Comparison of ENCODE assay signal across 13 mouse cellular contexts in the genomic region with DNA sequence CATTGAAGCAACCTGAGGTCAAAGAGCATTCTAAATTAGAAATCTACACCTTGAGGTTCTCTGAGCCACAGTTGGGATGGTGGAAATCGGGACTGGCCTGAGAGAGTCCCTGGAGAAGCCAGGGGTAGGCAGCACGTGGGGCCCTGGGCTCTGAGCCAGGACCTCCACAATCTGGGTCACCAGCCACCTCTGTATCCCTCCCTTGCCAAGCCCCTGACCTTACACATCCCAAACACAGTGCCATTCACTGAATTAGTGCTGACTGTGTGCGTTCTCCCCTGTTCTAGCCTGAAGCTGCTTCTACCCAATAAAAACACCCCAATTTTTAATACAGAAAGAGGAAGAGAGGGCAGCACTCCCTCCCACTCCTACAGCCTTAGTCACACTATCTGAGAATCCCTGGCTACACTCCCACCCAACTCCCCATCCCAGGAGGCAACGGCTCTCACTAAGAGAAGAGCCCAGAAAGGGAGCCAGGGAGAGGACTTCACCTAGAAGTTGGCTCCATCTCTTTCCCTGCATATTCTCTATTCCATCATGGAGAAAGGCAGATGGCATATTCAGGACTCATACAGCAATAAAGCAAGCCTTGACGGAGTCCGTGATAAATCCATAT. TPM values are rescaled to one million over a fixed set of nuclear protein-coding genes. Genes with fewer than 3 reads are reported as not detected.
DNase-seq lines count a peak whose midpoint lies in the region; ATAC-seq and TF ChIP-seq lines count a peak whose summit lies in the region.
"Had no signal": no experiment of that assay in that cellular context is flagged by ENCODE, and none has a peak within 500 bp of the region (broad histone marks: within the 10 kb centered on the region; RNA-seq: fewer than 3 reads in every experiment).

No protein-coding gene starts in this region.

- 0 out of 2 replicates have a peak, but pooled peaks cover 4% of the 10 kb centered on the region for H3K36me3 ChIP-seq in heart, postnatal 0 days (replicated peaks; ENCODE audit: control insufficient read depth, insufficient read depth, low read length)
- peaks cover 2% of the 10 kb centered on the region; the same call in 1 of the 2 replicates for H3K36me3 ChIP-seq in limb, embryonic 10.5 days
- no peaks in the 10 kb centered on the region for H3K36me3 ChIP-seq in midbrain, embryonic 11.5 days (ENCODE audit: control insufficient read depth, insufficient read depth, low read length)
- H3K36me3 ChIP-seq: neural tube, embryonic 12.5 days had no signal

- H3K9ac ChIP-seq in heart, postnatal 0 days (replicated peaks; ENCODE audit: low read depth, low read length): no peak overlapping the region
- H3K9ac ChIP-seq in midbrain, embryonic 11.5 days (ENCODE audit: low read length): no peak overlapping the region
- H3K9ac ChIP-seq: embryonic facial prominence, embryonic 13.5 days; limb, embryonic 13.5 days; neural tube, embryonic 12.5 days had no signal

- H3K4me2 ChIP-seq in heart, postnatal 0 days (ENCODE audit: low read depth, low read length): no peak overlapping the region
- H3K4me2 ChIP-seq in midbrain, embryonic 11.5 days: no peak overlapping the region
- H3K4me2 ChIP-seq: embryonic facial prominence, embryonic 13.5 days; limb, embryonic 13.5 days; neural tube, embryonic 12.5 days had no signal

- TF ChIP-seq EP300 in heart, postnatal 0 days (IDR thresholded peaks at IDR 0.05; ENCODE audit: low read depth): no peak

- no peak overlapping the region for H3K27ac ChIP-seq in heart, postnatal 0 days (ENCODE audit: low read depth)
- no peak overlapping the region for H3K27ac ChIP-seq in limb, embryonic 10.5 days
- no peak overlapping the region for H3K27ac ChIP-seq in midbrain, embryonic 11.5 days (ENCODE audit: low read depth, low read length)
- H3K27ac ChIP-seq: embryonic facial prominence, embryonic 13.5 days; limb, embryonic 13.5 days; macrophage; neural tube, embryonic 12.5 days had no signal

- 31% methylated on average over 6 of the region's 6 CpGs for WGBS in heart, postnatal 0 days
- 88% methylated on average over 6 of the region's 6 CpGs for WGBS in limb, embryonic 10.5 days
- 87% methylated on average over 6 of the region's 6 CpGs for WGBS in midbrain, embryonic 11.5 days

- peak; percentile 91 for ATAC-seq in heart, postnatal 0 days (ENCODE audit: insufficient read depth, low read depth)
- no peak for ATAC-seq in midbrain, embryonic 11.5 days (ENCODE audit: low FRiP score)

- peaks cover 8% of the 10 kb centered on the region for H3K4me1 ChIP-seq in heart, postnatal 0 days (ENCODE audit: control insufficient read depth, insufficient read depth)
- H3K4me1 ChIP-seq in limb, embryonic 10.5 days: peaks cover 11% of the 10 kb centered on the region; the same call in 1 of the 2 replicates
- H3K4me1 ChIP-seq in midbrain, embryonic 11.5 days (ENCODE audit: control insufficient read depth, insufficient read depth, low read length): no peaks in the 10 kb centered on the region
- H3K4me1 ChIP-seq: embryonic facial prominence, embryonic 13.5 days; neural tube, embryonic 12.5 days had no signal

- H3K27me3 ChIP-seq in heart, postnatal 0 days (ENCODE audit: control insufficient read depth, insufficient read depth, low read length): no peaks in the 10 kb centered on the region
- no peaks in the 10 kb centered on the region for H3K27me3 ChIP-seq in limb, embryonic 10.5 days (ENCODE audit: low read depth, poor library complexity, severe bottlenecking)
- no peaks in the 10 kb centered on the region for H3K27me3 ChIP-seq in midbrain, embryonic 11.5 days (ENCODE audit: control insufficient read depth, insufficient read depth, low read length)
- H3K27me3 ChIP-seq: embryonic facial prominence, embryonic 13.5 days; limb, embryonic 13.5 days; neural tube, embryonic 12.5 days had no signal

- no peak for TF ChIP-seq CTCF in heart, postnatal 0 days (IDR thresholded peaks at IDR 0.05; ENCODE audit: low read depth)

- peak; percentile 8 for DNase-seq in cerebellum, adult 11-12 months
- no peak for DNase-seq in cerebellum, adult 11 months
- DNase-seq in layer of hippocampus, adult 11-12 months (ENCODE audit: low spot score): peak; percentile 18
- DNase-seq in layer of hippocampus, adult 9-10 months (ENCODE audit: low spot score): no peak
- peak; percentile 81 for DNase-seq in adrenal gland, postnatal 10 days
- DNase-seq in heart, postnatal 0 days (ENCODE audit: low spot score): peak; percentile 40
- no peak for DNase-seq in limb, embryonic 10.5 days (ENCODE audit: low spot score)
- no peak for DNase-seq in midbrain, embryonic 11.5 days (ENCODE audit: low spot score, missing footprints)
- DNase-seq: kidney, adult 18-20 months had no signal

- no peak overlapping the region for H3K4me3 ChIP-seq in heart, postnatal 0 days (ENCODE audit: low read depth, low read length)
- no peak overlapping the region for H3K4me3 ChIP-seq in limb, embryonic 10.5 days
- H3K4me3 ChIP-seq in midbrain, embryonic 11.5 days (ENCODE audit: low read depth, low read length): no peak overlapping the region
- H3K4me3 ChIP-seq: embryonic facial prominence, embryonic 13.5 days; limb, embryonic 13.5 days; neural tube, embryonic 12.5 days had no signal

- no peaks in the 10 kb centered on the region for H3K9me3 ChIP-seq in heart, postnatal 0 days (replicated peaks; ENCODE audit: control insufficient read depth, low read length)
- no peaks in the 10 kb centered on the region for H3K9me3 ChIP-seq in limb, embryonic 10.5 days (replicated peaks)
- no peaks in the 10 kb centered on the region for H3K9me3 ChIP-seq in midbrain, embryonic 11.5 days (ENCODE audit: control insufficient read depth, low read length)
- H3K9me3 ChIP-seq: limb, embryonic 13.5 days; neural tube, embryonic 12.5 days had no signal

RNA-seq across cellular contexts. Expression of gene Col6a3, which starts 46.4 kb away (rescaled TPM):
- total RNA-seq in adrenal gland, postnatal 10 days (2021): 100 to 1,000 TPM; 124 to 127 TPM
- 81.7 and 110 TPM in 2 replicates for total RNA-seq in heart, postnatal 0 days (2014; rRNA removed; ENCODE audit: low replicate concordance)
- 14.2 and 15.1 TPM in 2 replicates for polyA plus RNA-seq in heart, postnatal 0 days (2015; fragmentation: Nextera tagmentation; extraction: Ambion mirVana)
- 2.8 and 5.6 TPM in 2 replicates for polyA plus RNA-seq in limb, embryonic 10.5 days (2016; fragmentation: Nextera tagmentation; extraction: Ambion mirVana)
- 6.5 and 6.7 TPM in 2 replicates for polyA plus RNA-seq in midbrain, embryonic 11.5 days (2014; fragmentation: Nextera tagmentation; extraction: Ambion mirVana)

Comparison
In these comparisons a context has a peak if more than half of its experiments do, and no peak if none do; other contexts are left out.
1. DNase-seq: peak in cerebellum, adult 11-12 months (single experiment), layer of hippocampus, adult 11-12 months (single experiment), adrenal gland, postnatal 10 days (single experiment) and heart, postnatal 0 days (single experiment); none in cerebellum, adult 11 months (single experiment), layer of hippocampus, adult 9-10 months (single experiment), limb, embryonic 10.5 days (single experiment) and midbrain, embryonic 11.5 days (single experiment).